Mouse (Mus musculus): Measurements from ENCODE around the gene Reln. TPM values are rescaled to one million over a fixed set of nuclear protein-coding genes. Genes with fewer than 3 reads are reported as not detected.

Gene Reln
- polyA plus RNA-seq, 1 experiment from 2014 or later: 33.6 TPM

- peak; percentile 33 for ATAC-seq
Observed at GRCm38 (mm10) chr5:21934811-21935396, 409.6 kb downstream of the Reln start.

DNA sequence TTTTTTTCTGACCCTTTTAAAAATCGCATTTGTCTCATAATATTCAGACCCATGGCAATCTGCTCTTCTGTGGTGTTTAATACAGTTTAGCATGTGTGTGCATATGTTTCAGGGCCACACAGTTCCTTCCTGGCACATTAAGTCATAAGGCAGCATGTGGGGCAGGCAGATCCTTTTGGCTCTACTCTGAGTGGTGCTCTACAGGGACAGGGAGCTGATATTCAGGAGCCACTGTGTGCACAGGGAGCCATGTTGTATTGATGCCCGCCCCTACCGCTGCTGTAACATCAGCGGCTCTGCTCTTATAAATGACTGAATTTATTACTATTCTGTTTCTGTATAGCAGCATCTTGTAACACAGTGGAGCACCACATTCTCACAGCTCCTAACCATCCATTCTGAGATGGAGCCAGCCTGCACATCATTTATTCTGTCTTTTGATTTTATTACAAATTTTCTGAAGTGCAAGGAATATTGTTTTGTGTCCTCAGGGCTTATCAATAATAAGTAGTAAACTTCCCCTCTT, 410.3 kb downstream of the Reln start:
- no peaks in the 10 kb centered on the region for H3K9me3 ChIP-seq (replicated peaks)
- H3K9ac ChIP-seq: no peak overlapping the region
- peak; percentile 50; the same call in 1 of the 2 replicates for ATAC-seq
- H3K36me3 ChIP-seq (ENCODE audit: poor library complexity, severe bottlenecking): no peaks in the 10 kb centered on the region
- WGBS: 90% methylated on average over 4 of the region's 4 CpGs
- H3K4me3 ChIP-seq: no peak overlapping the region
- no peaks in the 10 kb centered on the region for H3K27me3 ChIP-seq
- no peak overlapping the region for H3K4me2 ChIP-seq
- 0 out of 2 replicates have a peak, but pooled peaks cover 9% of the 10 kb centered on the region for H3K4me1 ChIP-seq
- no peak overlapping the region for H3K27ac ChIP-seq

More at GRCm38 (mm10) chr5:21934811-21935396, 409.6 kb downstream of the Reln start:
- Histone ChIP-seq H3K4me3 (no peak overlapping the region), H3K4me1 (0 out of 2 replicates have a peak, but pooled peaks cover 9% of the 10 kb centered on the region), H3K4me2 (no peak overlapping the region), H3K9ac (no peak overlapping the region), H3K27me3 (no peaks in the 10 kb centered on the region), H3K9me3 (replicated peaks) (no peaks in the 10 kb centered on the region), H3K27ac (no peak overlapping the region), H3K36me3 (ENCODE audit: poor library complexity, severe bottlenecking) (no peaks in the 10 kb centered on the region)
- WGBS: 45% methylated on average over 13 of the region's 13 CpGs

- H3K4me2 ChIP-seq: no peak overlapping the region
- H3K4me1 ChIP-seq: 0 out of 2 replicates have a peak, but pooled peaks cover 9% of the 10 kb centered on the region
- no peak for ATAC-seq
- H3K27ac ChIP-seq: no peak overlapping the region
- WGBS: 83% methylated on average over 8 of the region's 8 CpGs
- no peaks in the 10 kb centered on the region for H3K9me3 ChIP-seq (replicated peaks)
- H3K36me3 ChIP-seq (ENCODE audit: poor library complexity, severe bottlenecking): no peaks in the 10 kb centered on the region
- no peak overlapping the region for H3K4me3 ChIP-seq
- no peaks in the 10 kb centered on the region for H3K27me3 ChIP-seq
- H3K9ac ChIP-seq: no peak overlapping the region
Observed at GRCm38 (mm10) chr5:21933340-21934075, 411.0 kb downstream of the Reln start.

GRCm38 (mm10) chr5:21931151-21931550, 413.4 kb downstream of the Reln start:
- no peak for ATAC-seq
- Histone ChIP-seq H3K27me3 (no peaks in the 10 kb centered on the region), H3K4me3 (no peak overlapping the region), H3K27ac (no peak overlapping the region), H3K9me3 (replicated peaks) (no peaks in the 10 kb centered on the region), H3K4me2 (no peak overlapping the region), H3K9ac (no peak overlapping the region), H3K36me3 (ENCODE audit: poor library complexity, severe bottlenecking) (no peaks in the 10 kb centered on the region), H3K4me1 (0 out of 2 replicates have a peak, but pooled peaks cover 9% of the 10 kb centered on the region)
- WGBS: 77% methylated on average over 4 of the region's 4 CpGs

- no peaks in the 10 kb centered on the region for H3K27me3 ChIP-seq
- ATAC-seq: no peak
Observed at GRCm38 (mm10) chr5:21920310-21920709, 424.2 kb downstream of the Reln start.

GRCm38 (mm10) chr5:21919281-21919780, 425.2 kb downstream of the Reln start:
- no peak overlapping the region for H3K9ac ChIP-seq
- no peaks in the 10 kb centered on the region; the same call in 1 of the 2 replicates for H3K9me3 ChIP-seq (replicated peaks)
- WGBS: 90% methylated on average over 4 of the region's 4 CpGs
- no peak overlapping the region for H3K27ac ChIP-seq
- no peaks in the 10 kb centered on the region for H3K27me3 ChIP-seq
- no peaks in the 10 kb centered on the region for H3K4me1 ChIP-seq
- H3K4me3 ChIP-seq: no peak overlapping the region
- H3K4me2 ChIP-seq: no peak overlapping the region
- no peaks in the 10 kb centered on the region for H3K36me3 ChIP-seq (ENCODE audit: poor library complexity, severe bottlenecking)
- no peak for ATAC-seq

More at GRCm38 (mm10) chr5:21920310-21920709, 424.2 kb downstream of the Reln start:
- H3K27ac ChIP-seq: no peak overlapping the region
- H3K4me2 ChIP-seq: no peak overlapping the region
- H3K4me1 ChIP-seq: no peaks in the 10 kb centered on the region
- no peak overlapping the region for H3K4me3 ChIP-seq
- no peaks in the 10 kb centered on the region; the same call in 1 of the 2 replicates for H3K9me3 ChIP-seq (replicated peaks)
- no peak overlapping the region for H3K9ac ChIP-seq
- no peaks in the 10 kb centered on the region for H3K36me3 ChIP-seq (ENCODE audit: poor library complexity, severe bottlenecking)
- 82% methylated on average over 6 of the region's 6 CpGs for WGBS

- Histone ChIP-seq H3K4me3 (no peak overlapping the region), H3K27me3 (no peaks in the 10 kb centered on the region), H3K4me1 (no peaks in the 10 kb centered on the region), H3K27ac (no peak overlapping the region), H3K36me3 (ENCODE audit: poor library complexity, severe bottlenecking) (no peaks in the 10 kb centered on the region), H3K9me3 (replicated peaks) (no peaks in the 10 kb centered on the region; the same call in 1 of the 2 replicates), H3K4me2 (no peak overlapping the region), H3K9ac (no peak overlapping the region)
- no peak for ATAC-seq
Observed at GRCm38 (mm10) chr5:21915973-21916372, 428.5 kb downstream of the Reln start.

DNA sequence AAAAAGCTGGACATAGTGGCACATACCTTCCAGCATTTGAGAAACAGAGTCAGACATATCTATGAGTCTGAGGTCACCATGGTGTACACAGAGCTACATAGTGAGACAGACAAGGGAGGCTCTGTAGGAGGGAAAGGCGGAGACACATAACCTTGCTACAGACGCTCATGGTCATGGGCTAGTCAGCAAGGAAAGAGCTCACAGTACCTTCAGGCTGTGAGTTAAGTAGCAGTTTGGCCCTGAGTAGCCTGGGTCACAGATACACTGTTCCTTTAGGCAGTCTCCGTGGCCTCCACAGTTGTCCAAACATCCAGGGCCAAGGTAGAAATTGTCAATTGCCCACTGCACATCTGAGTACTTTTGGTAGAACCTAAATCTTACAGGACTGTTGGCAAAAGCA, 429.7 kb downstream of the Reln start:
- H3K4me1 ChIP-seq: no peaks in the 10 kb centered on the region
- no peak for ATAC-seq
- no peaks in the 10 kb centered on the region for H3K27me3 ChIP-seq
- 76% methylated on average over 3 of the region's 3 CpGs for WGBS
- no peak overlapping the region for H3K27ac ChIP-seq
- H3K9ac ChIP-seq: no peak overlapping the region
- no peaks in the 10 kb centered on the region; the same call in 1 of the 2 replicates for H3K9me3 ChIP-seq (replicated peaks)
- H3K4me2 ChIP-seq: no peak overlapping the region
- H3K36me3 ChIP-seq (ENCODE audit: poor library complexity, severe bottlenecking): no peaks in the 10 kb centered on the region
- no peak overlapping the region for H3K4me3 ChIP-seq

DNA sequence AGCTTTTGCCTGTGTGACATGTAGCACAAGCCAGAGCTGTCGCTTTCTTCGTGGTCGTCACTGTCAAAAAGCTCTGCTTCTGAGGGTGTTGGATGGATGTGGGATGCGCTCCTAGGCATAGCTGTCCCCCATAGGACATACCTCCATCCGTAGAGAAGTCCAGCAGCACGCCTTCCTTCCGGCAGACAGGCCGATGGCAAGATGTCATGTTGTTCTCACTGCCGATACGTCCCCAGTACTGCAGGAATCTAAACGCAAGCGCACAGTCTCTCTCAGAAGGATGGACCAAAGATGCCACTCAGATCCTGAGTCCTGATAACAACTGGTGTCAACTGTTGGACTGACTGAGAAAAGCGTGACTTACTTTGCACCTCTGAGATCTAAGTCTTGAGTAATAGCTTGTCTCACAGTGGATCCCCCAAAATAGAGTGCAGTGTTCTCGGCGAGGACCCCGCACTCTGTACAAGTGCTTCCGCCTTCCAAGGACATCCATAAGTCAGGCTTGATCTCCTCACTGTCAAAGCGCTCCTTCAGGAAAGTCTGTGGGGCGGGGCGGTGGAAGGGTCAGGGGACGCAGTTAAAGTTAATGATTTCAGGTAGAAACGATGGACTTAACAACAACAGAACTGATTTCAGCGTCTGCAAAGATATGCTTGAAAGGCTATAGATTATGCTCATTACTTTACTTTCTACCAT, 431.5 kb downstream of the Reln start:
- H3K27me3 ChIP-seq: no peaks in the 10 kb centered on the region
- no peaks in the 10 kb centered on the region for H3K4me1 ChIP-seq
- no peak overlapping the region for H3K4me3 ChIP-seq
- WGBS: 91% methylated on average over 23 of the region's 23 CpGs
- no peak overlapping the region for H3K4me2 ChIP-seq
- H3K27ac ChIP-seq: no peak overlapping the region
- no peak for ATAC-seq
- no peaks in the 10 kb centered on the region for H3K36me3 ChIP-seq (ENCODE audit: poor library complexity, severe bottlenecking)
- H3K9ac ChIP-seq: no peak overlapping the region
- H3K9me3 ChIP-seq (replicated peaks): no peaks in the 10 kb centered on the region; the same call in 1 of the 2 replicates

DNA sequence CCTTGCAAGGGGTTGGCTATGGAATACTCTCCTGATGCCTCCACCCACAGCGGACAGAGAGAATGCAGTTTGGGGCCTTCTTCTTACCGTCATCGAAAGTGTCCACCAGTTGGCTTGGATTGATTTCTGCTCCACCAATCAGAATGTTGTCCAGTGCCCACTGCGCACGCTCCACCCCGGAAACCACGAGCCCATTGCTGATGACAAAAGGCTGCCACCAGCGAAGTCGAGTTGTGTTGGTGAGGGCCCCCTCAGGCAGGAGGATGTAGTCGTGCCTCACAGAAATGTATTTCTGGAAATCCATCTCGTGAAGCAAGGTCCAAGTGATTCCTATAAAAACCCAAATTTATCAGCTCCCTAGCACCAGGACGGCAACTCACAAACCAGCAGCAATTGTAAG, 433.8 kb downstream of the Reln start:
- ATAC-seq: no peak
- WGBS: 92% methylated on average over 12 of the region's 12 CpGs
- H3K36me3 ChIP-seq (ENCODE audit: poor library complexity, severe bottlenecking): no peaks in the 10 kb centered on the region
- no peak overlapping the region for H3K4me2 ChIP-seq
- H3K4me3 ChIP-seq: no peak overlapping the region
- no peaks in the 10 kb centered on the region for H3K4me1 ChIP-seq
- no peaks in the 10 kb centered on the region for H3K27me3 ChIP-seq
- H3K9me3 ChIP-seq (replicated peaks): no peaks in the 10 kb centered on the region
- no peak overlapping the region for H3K9ac ChIP-seq
- no peak overlapping the region for H3K27ac ChIP-seq

- Histone ChIP-seq H3K4me1 (no peaks in the 10 kb centered on the region), H3K4me3 (no peak overlapping the region), H3K36me3 (ENCODE audit: poor library complexity, severe bottlenecking) (no peaks in the 10 kb centered on the region), H3K27me3 (no peaks in the 10 kb centered on the region), H3K9me3 (replicated peaks) (no peaks in the 10 kb centered on the region), H3K27ac (no peak overlapping the region), H3K4me2 (no peak overlapping the region), H3K9ac (no peak overlapping the region)
- no peak for ATAC-seq
- 91% methylated on average over 3 of the region's 3 CpGs for WGBS
Observed at GRCm38 (mm10) chr5:21909713-21910112, 434.8 kb downstream of the Reln start.

DNA sequence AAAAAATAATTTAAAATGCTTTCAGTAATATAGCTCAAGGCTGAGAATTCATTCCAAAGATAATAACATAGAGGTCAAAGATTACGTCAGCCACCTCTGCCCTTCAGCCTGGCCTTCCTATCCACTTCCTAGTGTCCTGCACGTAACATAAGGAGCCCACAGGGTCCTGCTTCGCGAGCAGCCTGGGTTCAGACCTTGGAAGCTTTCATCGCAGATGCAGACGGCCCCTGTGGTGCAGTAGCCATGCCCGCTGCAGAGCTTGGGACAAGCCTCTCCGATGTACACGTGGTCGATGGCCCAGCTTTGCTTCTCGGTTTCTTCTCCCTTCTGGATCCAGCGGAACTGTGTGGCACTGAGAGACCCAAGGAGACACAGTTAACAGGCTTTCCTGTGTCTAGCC, 443.1 kb downstream of the Reln start:
- Histone ChIP-seq H3K36me3 (ENCODE audit: poor library complexity, severe bottlenecking) (no peaks in the 10 kb centered on the region), H3K27me3 (no peaks in the 10 kb centered on the region), H3K9ac (no peak overlapping the region), H3K4me3 (no peak overlapping the region), H3K27ac (no peak overlapping the region), H3K9me3 (replicated peaks) (no peaks in the 10 kb centered on the region), H3K4me1 (no peaks in the 10 kb centered on the region), H3K4me2 (no peak overlapping the region)
- no peak for ATAC-seq
- 78% methylated on average over 12 of the region's 12 CpGs for WGBS

All from forebrain, embryonic 13.5 days (tissue).